Mouse (Mus musculus): Measurements from ENCODE around the gene Vmn1r123. TPM values are rescaled to one million over a fixed set of nuclear protein-coding genes. Genes with fewer than 3 reads are reported as not detected.
"Not testable (repeated sequence)": the region's sequence is repeated elsewhere in the genome, so short reads cannot be mapped to it uniquely, and the experiment has no call there.

Gene Vmn1r123
- total RNA-seq (2017), result not detected in 2 replicates

DNA sequence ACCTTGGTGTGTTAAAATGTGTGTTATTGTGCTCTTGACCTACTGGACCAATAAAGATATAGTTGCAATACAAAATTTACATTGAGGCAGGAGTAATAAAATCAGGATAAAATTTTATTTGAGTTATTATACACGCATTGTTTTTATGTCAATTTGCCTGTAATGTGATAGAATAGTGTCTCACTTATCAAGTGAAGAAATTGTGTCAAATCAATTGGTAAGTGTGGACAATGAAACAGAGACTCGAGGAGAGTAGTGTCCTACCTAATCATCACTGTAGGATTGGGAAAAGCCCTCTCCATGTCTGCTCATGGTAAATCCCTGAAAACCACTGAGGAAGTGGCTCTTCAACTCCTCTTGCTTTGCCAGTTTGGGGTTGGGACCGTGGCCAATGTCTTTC, at the start of gene Vmn1r123:
Gene Vmn1r123 (plus strand): TSS at position 301 of the 400 bp plus-strand sequence.
- not testable (repeated sequence) for ATAC-seq (ENCODE audit: extremely low read depth, insufficient number of reproducible peaks, low FRiP score, poor library complexity, severe bottlenecking)

DNA sequence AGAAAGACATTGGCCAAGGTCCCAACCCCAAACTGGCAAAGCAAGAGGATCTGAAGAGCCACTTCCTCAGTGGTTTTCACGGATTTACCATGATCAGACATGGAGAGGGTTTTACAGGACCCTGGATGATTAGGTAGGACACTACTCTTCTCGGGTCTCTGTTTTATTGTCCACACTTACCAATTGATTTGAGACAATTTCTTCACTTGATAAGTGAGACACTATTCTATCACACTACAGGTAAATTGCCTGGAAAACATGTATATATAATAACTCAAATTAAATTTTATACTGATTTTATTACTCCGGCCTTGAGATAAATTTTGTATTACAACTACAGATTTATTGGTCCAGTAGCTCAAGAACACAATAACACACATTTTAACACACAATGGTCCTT, 28.0 kb upstream of the Vmn1r123 start, which contains the start of gene Vmn1r122:
Gene Vmn1r122 (minus strand): TSS at position 101 of the 400 bp plus-strand sequence.
- ATAC-seq (ENCODE audit: extremely low read depth, insufficient number of reproducible peaks, low FRiP score, poor library complexity, severe bottlenecking), result not testable (repeated sequence)

DNA sequence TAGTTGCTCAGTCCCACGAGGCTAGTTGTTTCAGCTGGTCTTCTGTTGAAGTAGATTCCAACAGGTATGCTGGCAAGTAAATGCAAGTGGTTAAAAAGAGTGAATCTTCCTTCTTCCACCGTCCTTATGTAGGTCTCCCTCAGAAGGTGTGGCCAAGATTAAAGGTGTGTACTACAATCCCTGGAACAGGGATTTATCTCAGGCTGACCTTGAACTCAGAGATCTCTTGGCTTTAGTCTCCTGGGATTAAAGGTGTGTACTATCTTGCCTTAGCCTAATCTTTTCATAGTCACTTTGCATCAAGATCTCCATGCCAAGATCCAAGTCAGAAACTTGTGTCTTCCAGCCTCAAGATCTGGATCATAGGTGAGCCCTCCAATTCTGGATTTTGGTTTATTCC, 28.3 kb downstream of the Vmn1r123 start, which contains the start of gene Gm5157:
Gene Gm5157 (minus strand): TSS at position 101 of the 400 bp plus-strand sequence.
- ATAC-seq (ENCODE audit: extremely low read depth, insufficient number of reproducible peaks, low FRiP score, poor library complexity, severe bottlenecking), result not testable (repeated sequence)

Other genes with a start within 250 kb of the Vmn1r123 start
- not detected in 2 replicates for gene Vmn1r118, start 249.8 kb upstream of the Vmn1r123 start, total RNA-seq (2017)
- gene Vmn1r119, start 149.7 kb upstream of the Vmn1r123 start, total RNA-seq (2017), result not detected in 2 replicates
- gene Vmn1r120, start 108.4 kb upstream of the Vmn1r123 start, total RNA-seq (2017), result not detected in 2 replicates
- 0.93 TPM in 1 of 2 replicates, not detected in the other for gene Vmn1r121, start 63.7 kb upstream of the Vmn1r123 start, total RNA-seq (2017)
- gene Vmn1r122, start 28.1 kb upstream of the Vmn1r123 start, total RNA-seq (2017), result not detected in 2 replicates
- not detected in 2 replicates for gene Gm5157, start 28.2 kb downstream of the Vmn1r123 start, total RNA-seq (2017)
- gene Vmn1r124, start 98.4 kb downstream of the Vmn1r123 start, total RNA-seq (2017), result not detected in 2 replicates
- not detected in 2 replicates for gene Vmn1r125, start 110.0 kb downstream of the Vmn1r123 start, total RNA-seq (2017)
- not detected in 2 replicates for gene Vmn1r126, start 139.3 kb downstream of the Vmn1r123 start, total RNA-seq (2017)
- gene Vmn1r127, start 157.7 kb downstream of the Vmn1r123 start, total RNA-seq (2017), result not detected in 2 replicates
- gene Vmn1r128, start 187.2 kb downstream of the Vmn1r123 start, total RNA-seq (2017), result not detected in 2 replicates
- not detected in 2 replicates for gene Vmn1r129, start 199.1 kb downstream of the Vmn1r123 start, total RNA-seq (2017)